In genomic region chr5:73548838-73549237, GRCm38 (mm10) we compare ENCODE assay signal across 16 mouse cellular contexts.
"Had no signal": no experiment of that assay in that cellular context is flagged by ENCODE, and none has a peak within 500 bp of the region (broad histone marks: within the 10 kb centered on the region; RNA-seq: fewer than 3 reads in every experiment).

No protein-coding gene starts in this region.

- H3K4me1 ChIP-seq: neural tube, embryonic 13.5 days; neural tube, embryonic 15.5 days; stomach, embryonic 15.5 days had no signal

- H3K27me3 ChIP-seq: neural tube, embryonic 13.5 days; neural tube, embryonic 15.5 days; stomach, embryonic 15.5 days had no signal

- H3K4me3 ChIP-seq: neural tube, embryonic 13.5 days; neural tube, embryonic 15.5 days; stomach, embryonic 15.5 days had no signal

- H3K9ac ChIP-seq: neural tube, embryonic 13.5 days; neural tube, embryonic 15.5 days; stomach, embryonic 15.5 days had no signal

- H3K9me3 ChIP-seq: neural tube, embryonic 13.5 days; neural tube, embryonic 15.5 days; stomach, embryonic 15.5 days had no signal

- H3K4me2 ChIP-seq: neural tube, embryonic 13.5 days; neural tube, embryonic 15.5 days; stomach, embryonic 15.5 days had no signal

- DNase-seq: retina, postnatal 1 day; right cerebral cortex, adult 18-20 months; right cerebral cortex, postnatal 14 days; right cerebral cortex, postnatal 25 days; right cerebral cortex, postnatal 4 days; spleen, adult 18-20 months; thymus, adult 18-20 months; thymus, adult 2 months; thymus, postnatal 14 days; thymus, postnatal 25 days; thymus, postnatal 36 days; thymus, postnatal 4 days had no signal

- H3K27ac ChIP-seq: neural tube, embryonic 13.5 days; neural tube, embryonic 15.5 days; stomach, embryonic 15.5 days; stomach, postnatal 0 days had no signal
